Mouse (Mus musculus): Measurements from ENCODE around the gene Tmem132a. TPM values are rescaled to one million over a fixed set of nuclear protein-coding genes. Genes with fewer than 3 reads are reported as not detected.

The Tmem132a gene
- 51.4 and 52.4 TPM in 2 replicates for polyA plus RNA-seq (2015; fragmentation: Nextera tagmentation; extraction: Ambion mirVana)

- H3K27ac ChIP-seq (replicated peaks): peak within 1 kb of the TSS; percentile 69
- WGBS: 6% methylated on average over 8 of the region's 8 CpGs
- H3K9ac ChIP-seq: peak within 1 kb of the TSS; percentile 94
- peaks cover 57% of the 10 kb centered on the region for H3K36me3 ChIP-seq
- no peaks in the 10 kb centered on the region for H3K9me3 ChIP-seq
- no peaks in the 10 kb centered on the region for H3K27me3 ChIP-seq (replicated peaks)
- peak within 1 kb of the TSS; percentile 86 for H3K4me3 ChIP-seq
- H3K4me2 ChIP-seq: peak within 1 kb of the TSS; percentile 81
- peaks cover 24% of the 10 kb centered on the region for H3K4me1 ChIP-seq
- ATAC-seq (ENCODE audit: extremely low read depth, insufficient number of reproducible peaks, low FRiP score, low TSS enrichment): 0 out of 2 replicates have a peak, but pooled peaks have one; percentile 2
These were observed at the start of gene Tmem132a for GRCm38 (mm10) chr19:10869886-10870527. TSS of gene Tmem132a (minus strand) at chr19:10869940.

DNA sequence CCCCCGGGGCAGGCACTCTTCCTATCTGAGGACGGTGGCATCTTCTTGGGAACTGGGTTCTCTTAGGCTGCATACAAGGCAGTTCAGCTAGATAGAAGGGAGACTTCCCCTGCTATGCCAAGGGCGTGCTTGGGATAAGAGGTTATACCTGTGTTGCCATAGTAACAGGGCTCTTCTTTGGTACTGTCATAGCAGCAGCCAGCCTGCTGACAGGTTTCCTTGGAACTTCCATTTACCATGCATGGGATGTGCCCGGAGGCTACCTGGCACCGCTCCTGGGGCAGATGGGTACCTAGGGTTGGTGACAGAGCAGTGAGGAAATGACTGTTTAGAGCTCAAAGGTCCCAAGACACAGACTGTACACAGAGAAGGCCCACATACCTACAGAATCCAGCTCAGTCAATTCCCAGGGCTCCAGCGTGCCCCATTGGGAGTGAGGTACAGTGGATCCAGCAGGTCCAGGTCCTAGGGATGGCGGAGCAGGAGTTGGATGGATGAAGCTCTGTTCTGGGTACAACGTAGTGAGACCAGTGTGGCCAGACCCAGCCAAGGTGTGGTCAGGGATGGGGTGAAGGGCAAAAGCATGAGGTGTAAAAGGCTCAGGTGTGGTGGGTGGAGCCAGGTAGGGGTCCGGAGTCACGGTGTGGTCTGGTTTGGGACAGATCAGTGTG is 48.7 kb upstream of the Tmem132a start:
- peaks cover 26% of the 10 kb centered on the region for H3K4me1 ChIP-seq
- H3K36me3 ChIP-seq: no peaks in the 10 kb centered on the region

DNA sequence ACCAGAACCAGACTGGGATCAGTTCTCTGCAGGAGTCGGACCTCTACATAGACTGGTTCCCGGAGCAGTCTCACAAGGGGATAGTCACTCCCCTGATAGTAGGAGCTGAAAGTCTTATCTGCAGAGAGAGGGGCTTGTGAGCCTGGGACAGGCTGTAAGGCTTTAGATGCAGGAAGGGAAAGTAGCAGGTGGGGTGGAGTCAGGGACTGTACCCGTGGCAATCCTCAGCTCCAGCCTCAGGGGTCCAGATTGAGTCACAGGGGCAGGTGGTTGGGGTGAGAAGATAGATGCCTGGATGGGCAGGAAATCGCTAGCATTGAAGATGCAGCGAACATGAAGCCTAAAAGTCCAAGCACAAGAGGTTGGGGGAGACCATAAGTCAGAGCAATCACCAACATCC is 46.8 kb upstream of the Tmem132a start:
- no peaks in the 10 kb centered on the region for H3K9me3 ChIP-seq
- WGBS: 41% methylated on average over 5 of the region's 5 CpGs
- H3K9ac ChIP-seq: no peak overlapping the region
- H3K4me2 ChIP-seq: no peak overlapping the region
- H3K4me1 ChIP-seq: peaks cover 38% of the 10 kb centered on the region
- no peak for ATAC-seq (ENCODE audit: extremely low read depth, insufficient number of reproducible peaks, low FRiP score, low TSS enrichment)
- no peak overlapping the region for H3K4me3 ChIP-seq
- H3K27me3 ChIP-seq (replicated peaks): no peaks in the 10 kb centered on the region
- H3K36me3 ChIP-seq: no peaks in the 10 kb centered on the region
- no peak overlapping the region for H3K27ac ChIP-seq (replicated peaks)

More for the DNA sequence above, 48.7 kb upstream of the Tmem132a start:
- Histone ChIP-seq H3K27ac (replicated peaks) (no peak overlapping the region), H3K9me3 (no peaks in the 10 kb centered on the region), H3K9ac (no peak overlapping the region), H3K27me3 (replicated peaks) (no peaks in the 10 kb centered on the region), H3K4me2 (no peak overlapping the region), H3K4me3 (no peak overlapping the region)
- no peak for ATAC-seq (ENCODE audit: extremely low read depth, insufficient number of reproducible peaks, low FRiP score, low TSS enrichment)
- 83% methylated on average over 10 of the region's 10 CpGs for WGBS

- Histone ChIP-seq H3K27me3 (replicated peaks) (no peaks in the 10 kb centered on the region), H3K9me3 (no peaks in the 10 kb centered on the region), H3K9ac (peak overlapping the region; percentile 57), H3K27ac (replicated peaks) (peak overlapping the region; percentile 53), H3K4me2 (no peak overlapping the region), H3K4me3 (no peak overlapping the region), H3K4me1 (peaks cover 47% of the 10 kb centered on the region), H3K36me3 (no peaks in the 10 kb centered on the region)
- ATAC-seq (ENCODE audit: extremely low read depth, insufficient number of reproducible peaks, low FRiP score, low TSS enrichment): no peak
- 72% methylated on average over 2 of the region's 2 CpGs for WGBS
These were observed 45.1 kb upstream of the Tmem132a start for GRCm38 (mm10) chr19:10914870-10915269.

DNA sequence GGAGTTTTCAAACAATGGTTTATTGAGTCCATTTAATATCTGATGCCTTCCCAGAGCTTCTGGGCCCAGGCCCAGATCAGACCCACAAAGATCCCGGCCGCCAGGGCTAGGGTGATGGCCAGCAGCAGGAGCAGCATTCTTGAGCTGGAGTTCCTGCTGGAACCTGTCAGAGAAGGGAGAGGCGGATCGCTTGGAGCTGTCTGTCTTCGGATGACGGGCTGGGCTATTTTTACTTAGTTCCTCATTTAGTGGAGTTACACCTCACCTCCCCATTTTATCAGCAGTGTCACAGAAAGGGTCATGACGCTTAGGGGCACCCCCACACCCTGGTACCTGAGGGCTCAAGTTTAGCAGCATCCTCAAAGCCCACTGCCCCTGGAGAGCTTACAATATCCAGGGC is 44.6 kb upstream of the Tmem132a start:
- peak overlapping the region; percentile 14; the same call in 1 of the 2 replicates for H3K4me2 ChIP-seq
- no peaks in the 10 kb centered on the region for H3K36me3 ChIP-seq
- peak overlapping the region; percentile 57 for H3K9ac ChIP-seq
- 20% methylated on average over 7 of the region's 7 CpGs for WGBS
- no peaks in the 10 kb centered on the region for H3K27me3 ChIP-seq (replicated peaks)
- H3K4me1 ChIP-seq: peaks cover 53% of the 10 kb centered on the region
- H3K27ac ChIP-seq (replicated peaks): peak overlapping the region; percentile 53
- no peaks in the 10 kb centered on the region for H3K9me3 ChIP-seq
- H3K4me3 ChIP-seq: no peak overlapping the region
- no peak for ATAC-seq (ENCODE audit: extremely low read depth, insufficient number of reproducible peaks, low FRiP score, low TSS enrichment)

- H3K4me3 ChIP-seq: no peak overlapping the region
- no peaks in the 10 kb centered on the region for H3K27me3 ChIP-seq (replicated peaks)
- H3K9me3 ChIP-seq: no peaks in the 10 kb centered on the region
- H3K36me3 ChIP-seq: peaks cover 36% of the 10 kb centered on the region
- peak overlapping the region; percentile 95 for H3K27ac ChIP-seq (replicated peaks)
- 30% methylated on average over 6 of the region's 6 CpGs for WGBS
- peak overlapping the region; percentile 51 for H3K9ac ChIP-seq
- H3K4me2 ChIP-seq: peak overlapping the region; percentile 1; the same call in 1 of the 2 replicates
- peaks cover 82% of the 10 kb centered on the region for H3K4me1 ChIP-seq
- no peak; the same call in 1 of the 2 replicates for ATAC-seq (ENCODE audit: extremely low read depth, insufficient number of reproducible peaks, low FRiP score, low TSS enrichment)
These were observed 39.5 kb upstream of the Tmem132a start for GRCm38 (mm10) chr19:10909087-10909721.

- H3K9ac ChIP-seq: no peak overlapping the region
- peak overlapping the region; percentile 95 for H3K27ac ChIP-seq (replicated peaks)
- H3K4me1 ChIP-seq: peaks cover 75% of the 10 kb centered on the region
These were observed 38.2 kb upstream of the Tmem132a start for GRCm38 (mm10) chr19:10907891-10908290.

DNA sequence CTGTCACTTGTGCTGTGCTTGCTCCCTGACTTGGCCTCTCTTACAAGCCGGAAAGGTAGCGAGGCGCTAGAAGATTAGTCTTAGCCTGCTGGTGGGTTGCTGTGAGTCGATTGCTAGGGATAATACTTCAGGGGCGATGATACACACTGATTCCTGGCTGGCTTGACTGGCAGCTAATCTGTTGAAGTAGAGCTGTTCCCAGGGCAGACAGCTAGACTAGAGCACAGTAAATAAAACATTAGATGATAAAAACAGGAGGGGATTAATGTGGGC is 35.9 kb upstream of the Tmem132a start:
- H3K4me3 ChIP-seq: no peak overlapping the region
- peak overlapping the region; percentile 69 for H3K9ac ChIP-seq
- peak overlapping the region; percentile 38 for H3K4me2 ChIP-seq
- 32% methylated on average over 5 of the region's 5 CpGs for whole genome bisulfite sequencing
- H3K36me3 ChIP-seq: peaks cover 71% of the 10 kb centered on the region
- no peak for ATAC-seq (ENCODE audit: extremely low read depth, insufficient number of reproducible peaks, low FRiP score, low TSS enrichment)
- peaks cover 64% of the 10 kb centered on the region for H3K4me1 ChIP-seq
- H3K9me3 ChIP-seq: no peaks in the 10 kb centered on the region
- H3K27me3 ChIP-seq (replicated peaks): no peaks in the 10 kb centered on the region
- peak overlapping the region; percentile 95 for H3K27ac ChIP-seq (replicated peaks)

More at GRCm38 (mm10) chr19:10907891-10908290, 38.2 kb upstream of the Tmem132a start:
- Histone ChIP-seq H3K4me3 (no peak overlapping the region), H3K9me3 (no peaks in the 10 kb centered on the region), H3K36me3 (peaks cover 49% of the 10 kb centered on the region), H3K4me2 (no peak overlapping the region), H3K27me3 (replicated peaks) (no peaks in the 10 kb centered on the region)
- no peak for ATAC-seq (ENCODE audit: extremely low read depth, insufficient number of reproducible peaks, low FRiP score, low TSS enrichment)
- WGBS: 36% methylated on average over 3 of the region's 3 CpGs

- H3K4me1 ChIP-seq: peaks cover 64% of the 10 kb centered on the region
- no peak overlapping the region for H3K4me3 ChIP-seq
- no peaks in the 10 kb centered on the region for H3K9me3 ChIP-seq
- H3K27me3 ChIP-seq (replicated peaks): no peaks in the 10 kb centered on the region
- H3K27ac ChIP-seq (replicated peaks): peak overlapping the region; percentile 95
- 31% methylated on average over 7 of the region's 7 CpGs for WGBS
- peak overlapping the region; percentile 38 for H3K4me2 ChIP-seq
- ATAC-seq (ENCODE audit: extremely low read depth, insufficient number of reproducible peaks, low FRiP score, low TSS enrichment): peak; percentile 38; the same call in 1 of the 2 replicates
- H3K36me3 ChIP-seq: peaks cover 77% of the 10 kb centered on the region
- peak overlapping the region; percentile 69 for H3K9ac ChIP-seq
These were observed 35.4 kb upstream of the Tmem132a start for GRCm38 (mm10) chr19:10904927-10905727.

DNA sequence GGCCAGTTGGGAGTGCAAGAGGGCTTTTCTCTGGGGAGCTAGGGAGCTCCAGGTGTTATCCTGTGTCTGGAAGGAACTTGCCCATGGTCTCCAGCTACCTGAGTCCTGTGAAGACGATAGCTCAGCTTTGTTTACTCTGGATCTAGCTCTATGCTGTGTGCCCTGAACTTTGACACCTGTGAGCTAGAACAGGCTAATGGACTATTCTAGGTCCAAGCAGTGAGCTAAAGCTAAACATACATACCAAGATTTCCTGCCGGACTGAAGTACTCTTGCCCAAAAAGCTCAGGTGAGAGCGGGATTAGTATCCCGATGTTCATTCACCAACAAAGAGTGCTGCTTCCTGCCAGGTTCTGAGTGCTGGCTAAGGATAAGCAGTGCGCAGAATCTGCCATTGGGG is 34.8 kb upstream of the Tmem132a start:
- Histone ChIP-seq H3K27ac (replicated peaks) (peak overlapping the region; percentile 95), H3K4me3 (no peak overlapping the region), H3K9me3 (no peaks in the 10 kb centered on the region), H3K9ac (peak overlapping the region; percentile 54), H3K4me1 (peaks cover 60% of the 10 kb centered on the region), H3K27me3 (replicated peaks) (no peaks in the 10 kb centered on the region), H3K4me2 (no peak overlapping the region), H3K36me3 (peaks cover 83% of the 10 kb centered on the region)
- ATAC-seq (ENCODE audit: extremely low read depth, insufficient number of reproducible peaks, low FRiP score, low TSS enrichment): no peak
- WGBS: 80% methylated on average over 5 of the region's 5 CpGs

- WGBS: 94% methylated on average over 5 of the region's 5 CpGs
- H3K4me2 ChIP-seq: no peak overlapping the region
- H3K27ac ChIP-seq (replicated peaks): no peak overlapping the region
- H3K4me3 ChIP-seq: no peak overlapping the region
- peaks cover 47% of the 10 kb centered on the region for H3K4me1 ChIP-seq
- peaks cover 87% of the 10 kb centered on the region for H3K36me3 ChIP-seq
- ATAC-seq (ENCODE audit: extremely low read depth, insufficient number of reproducible peaks, low FRiP score, low TSS enrichment): no peak
- H3K9me3 ChIP-seq: no peaks in the 10 kb centered on the region
- H3K9ac ChIP-seq: no peak overlapping the region
- no peaks in the 10 kb centered on the region for H3K27me3 ChIP-seq (replicated peaks)
These were observed 31.3 kb upstream of the Tmem132a start for GRCm38 (mm10) chr19:10901046-10901445.
